Mouse (Mus musculus) forebrain, embryonic 14.5 days (tissue): ENCODE measurements around the gene 1110059E24Rik. TPM values are rescaled to one million over a fixed set of nuclear protein-coding genes. Genes with fewer than 3 reads are reported as not detected.

Source experiments
- ATAC-seq: fragments of 200-750 bp; cut with Nextera tagmentation; 2 replicates; pipeline ENCODE4 v1.8.0; 2017; ENCODE audit warnings: mild to moderate bottlenecking, moderate library complexity
- DNase-seq: peaks from one replicate; pipeline ENCODE4 v3.0.0-alpha.2; 2015; ENCODE audit warnings: low spot score
- H3K27ac ChIP-seq: fragments of 300-500 bp; sonication (generic); 2 replicates; pipeline ENCODE4 v1.5.1; 2014; ENCODE audit warnings: low read depth, mild to moderate bottlenecking, control low read depth, low read length, moderate library complexity
- H3K27me3 ChIP-seq: fragments of 300-500 bp; sonication (generic); replicated peaks from 2 replicates; pipeline ENCODE4 v1.6.1; 2014; ENCODE audit warnings: low read length, control low read depth, mixed read lengths; ENCODE audit not compliant: control insufficient read depth, insufficient read depth
- H3K36me3 ChIP-seq: fragments of 300-500 bp; sonication (generic); 2 replicates; pipeline ENCODE4 v1.6.1; 2014; ENCODE audit warnings: low read length, control low read depth; ENCODE audit not compliant: control insufficient read depth, insufficient read depth
- H3K4me1 ChIP-seq: fragments of 300-500 bp; sonication (generic); 2 replicates; pipeline ENCODE4 v1.6.1; 2014; ENCODE audit warnings: antibody characterized with exemption, low read length, control low read depth; ENCODE audit not compliant: control insufficient read depth, insufficient read depth
- H3K4me2 ChIP-seq: fragments of 300-500 bp; sonication (generic); 2 replicates; pipeline ENCODE4 v1.6.1; 2014; ENCODE audit warnings: mild to moderate bottlenecking, control low read depth, low read length
- H3K4me3 ChIP-seq: fragments of 300-500 bp; sonication (generic); 2 replicates; pipeline ENCODE4 v1.5.1; 2014; ENCODE audit warnings: low read depth, low read length, control low read depth
- H3K9ac ChIP-seq: fragments of 300-500 bp; sonication (generic); 2 replicates; pipeline ENCODE4 v1.6.1; 2014; ENCODE audit warnings: mild to moderate bottlenecking, low read length, control low read depth, moderate library complexity
- H3K9me3 ChIP-seq: fragments of 300-500 bp; sonication (generic); replicated peaks from 2 replicates; pipeline ENCODE4 v1.6.1; 2016; ENCODE audit warnings: low read length, control low read depth, mixed read lengths; ENCODE audit not compliant: control insufficient read depth
- WGBS: fragments of 180-500 bp; shearing (Covaris S2); extraction: QIAGEN DNeasy Blood & Tissue Kit; methylation state at CpG from one replicate; pipeline ENCODE4 v1.1.7; 2014; 5-methylcytosine and 5-hydroxymethylcytosine counted together
- polyA plus RNA-seq: library from polyadenylated mRNA; unstranded; fragments of >200 nt; fragmentation: Nextera tagmentation; extraction: Ambion mirVana; gene quantifications from 2 replicates; pipeline ENCODE4 v1.2.1, GENCODE M21; 2014

The 1110059E24Rik gene
- polyA plus RNA-seq, 1 experiment from 2014 or later: 81.4 TPM

- H3K4me3 ChIP-seq: no peak overlapping the region
- no peak for ATAC-seq
- H3K27me3 ChIP-seq: no peaks in the 10 kb centered on the region
- no peaks in the 10 kb centered on the region for H3K36me3 ChIP-seq
- no peaks in the 10 kb centered on the region for H3K4me1 ChIP-seq
- no peak overlapping the region for H3K27ac ChIP-seq
- no peak overlapping the region for H3K4me2 ChIP-seq
- H3K9me3 ChIP-seq: no peaks in the 10 kb centered on the region
- WGBS: 83% methylated on average over 9 of the region's 9 CpGs
- DNase-seq: no peak
- H3K9ac ChIP-seq: no peak overlapping the region
These were observed 100.0 kb downstream of the 1110059E24Rik start for GRCm38 (mm10) chr19:21552801-21553200.

- ATAC-seq: no peak
- no peaks in the 10 kb centered on the region for H3K27me3 ChIP-seq
- no peak overlapping the region for H3K9ac ChIP-seq
- no peak overlapping the region for H3K27ac ChIP-seq
- H3K4me1 ChIP-seq: no peaks in the 10 kb centered on the region
- WGBS: 84% methylated on average over 5 of the region's 5 CpGs
- no peak overlapping the region for H3K4me3 ChIP-seq
- H3K36me3 ChIP-seq: no peaks in the 10 kb centered on the region
- no peaks in the 10 kb centered on the region for H3K9me3 ChIP-seq
- H3K4me2 ChIP-seq: no peak overlapping the region
- DNase-seq: no peak
These were observed 100.7 kb downstream of the 1110059E24Rik start for GRCm38 (mm10) chr19:21551921-21552536.

GRCm38 (mm10) chr19:21549713-21550112, 103.1 kb downstream of the 1110059E24Rik start:
- Histone ChIP-seq H3K36me3 (no peaks in the 10 kb centered on the region), H3K4me1 (no peaks in the 10 kb centered on the region), H3K4me2 (no peak overlapping the region), H3K27me3 (no peaks in the 10 kb centered on the region), H3K9me3 (no peaks in the 10 kb centered on the region), H3K27ac (no peak overlapping the region), H3K4me3 (no peak overlapping the region), H3K9ac (no peak overlapping the region)
- WGBS: 96% methylated on average over 3 of the region's 3 CpGs
- no peak for ATAC-seq
- DNase-seq: no peak

DNA sequence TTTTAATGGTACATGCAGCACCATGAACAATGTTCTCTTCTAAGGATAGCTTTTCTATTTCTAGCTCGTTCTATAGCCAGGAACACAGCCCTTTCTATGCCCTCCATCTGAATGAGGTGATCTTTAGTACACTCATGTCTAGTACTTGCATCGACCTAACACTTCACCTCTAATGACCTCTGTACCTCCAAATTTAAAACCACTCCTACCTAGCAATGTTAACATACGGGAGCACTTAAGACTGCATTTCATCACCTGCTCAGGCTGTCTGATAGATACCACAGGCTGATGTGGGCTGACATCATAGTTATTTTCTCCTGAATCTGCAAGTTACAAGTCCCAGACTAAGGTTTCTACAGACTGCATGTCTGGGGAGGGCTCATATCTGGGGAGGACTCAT, 103.8 kb downstream of the 1110059E24Rik start:
- Histone ChIP-seq H3K27ac (no peak overlapping the region), H3K9ac (no peak overlapping the region), H3K27me3 (no peaks in the 10 kb centered on the region), H3K4me1 (no peaks in the 10 kb centered on the region), H3K36me3 (no peaks in the 10 kb centered on the region), H3K9me3 (no peaks in the 10 kb centered on the region), H3K4me2 (no peak overlapping the region), H3K4me3 (no peak overlapping the region)
- no peak for DNase-seq
- ATAC-seq: no peak
- WGBS: 82% methylated on average over 3 of the region's 3 CpGs

GRCm38 (mm10) chr19:21537125-21537524, 115.7 kb downstream of the 1110059E24Rik start:
- WGBS: 84% methylated on average over 3 of the region's 3 CpGs
- H3K9ac ChIP-seq: no peak overlapping the region
- H3K9me3 ChIP-seq: no peaks in the 10 kb centered on the region
- DNase-seq (no peak), ATAC-seq (no peak)
- H3K4me1 ChIP-seq: no peaks in the 10 kb centered on the region
- H3K36me3 ChIP-seq: no peaks in the 10 kb centered on the region
- H3K27ac ChIP-seq: no peak overlapping the region
- no peak overlapping the region for H3K4me2 ChIP-seq
- no peak overlapping the region for H3K4me3 ChIP-seq
- no peaks in the 10 kb centered on the region for H3K27me3 ChIP-seq

Other genes with a start within 250 kb of the 1110059E24Rik start
- gene Gda, start 179.5 kb downstream of the 1110059E24Rik start, polyA plus RNA-seq: 0.79 and 1.5 TPM in 2 replicates
- gene Abhd17b, start 209 bp upstream of the 1110059E24Rik start, polyA plus RNA-seq: 42.2 and 43.1 TPM in 2 replicates
- gene Cemip2, start 125.4 kb upstream of the 1110059E24Rik start, polyA plus RNA-seq: 29.2 and 35.3 TPM in 2 replicates